Mouse (Mus musculus): ENCODE measurements around the gene Syt5. TPM values are rescaled to one million over a fixed set of nuclear protein-coding genes. Genes with fewer than 3 reads are reported as not detected.

The Syt5 gene
- polyA plus RNA-seq, 1 experiment from 2014 or later: 0.73 TPM

DNA sequence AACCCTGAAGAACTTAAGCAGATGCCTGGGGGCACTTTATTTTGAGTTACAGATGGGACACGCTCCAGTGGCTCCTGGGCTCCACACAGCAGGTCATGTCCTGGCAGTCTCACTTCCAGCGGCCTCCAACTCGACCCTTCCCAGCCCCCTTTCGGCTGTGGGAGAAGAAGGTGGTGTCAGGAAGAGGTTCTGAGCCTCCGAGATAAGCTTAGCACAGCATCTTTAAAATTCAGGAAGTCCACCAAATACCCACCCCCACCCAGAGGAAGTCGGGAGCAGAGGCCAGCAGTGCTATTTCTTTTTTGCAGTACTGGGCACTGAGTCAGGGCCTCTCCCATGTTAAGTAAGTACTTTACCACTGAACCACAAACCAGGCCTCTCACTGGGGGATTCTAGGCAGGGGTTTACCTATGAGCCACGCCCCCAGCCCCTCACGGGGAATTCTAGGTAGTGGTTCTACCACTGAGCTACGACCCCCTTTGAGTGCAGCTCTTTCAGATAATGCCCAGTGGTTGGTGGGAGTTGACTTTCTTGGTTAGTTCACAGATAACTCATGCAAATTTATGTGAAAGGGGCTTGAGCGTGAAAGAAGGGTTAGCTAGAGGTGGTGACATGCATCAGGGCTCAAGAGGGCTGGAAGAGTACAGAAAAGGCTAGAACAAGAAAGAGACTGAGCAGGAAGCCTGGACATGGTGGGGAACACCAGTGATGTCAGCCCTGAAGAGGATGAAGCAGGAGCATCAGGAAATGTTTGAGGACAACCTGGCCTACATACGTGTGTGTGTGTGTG lies 42.5 kb downstream of the Syt5 start:
- Histone ChIP-seq H3K4me2 (peak overlapping the region; percentile 47), H3K4me1 (replicated peaks; ENCODE audit: control insufficient read depth, insufficient read depth, low read length) (peaks cover 31% of the 10 kb centered on the region), H3K36me3 (ENCODE audit: control insufficient read depth, insufficient read depth, low read length) (no peaks in the 10 kb centered on the region), H3K4me3 (ENCODE audit: low read depth, low read length) (0 out of 2 replicates have a peak overlapping the region, but pooled peaks have one; percentile 6), H3K9me3 (ENCODE audit: control insufficient read depth, low read length) (no peaks in the 10 kb centered on the region), H3K9ac (ENCODE audit: low read depth, low read length) (peak overlapping the region; percentile 31; the same call in 1 of the 2 replicates), H3K27ac (ENCODE audit: low read depth, low read length) (peak overlapping the region; percentile 74), H3K27me3 (replicated peaks; ENCODE audit: control insufficient read depth, insufficient read depth, low read length) (no peaks in the 10 kb centered on the region)
- DNase-seq (ENCODE audit: low spot score): no peak
- 30% methylated on average over 11 of the region's 11 CpGs for WGBS
- no peak for ATAC-seq (replicated peaks; ENCODE audit: low FRiP score)

DNA sequence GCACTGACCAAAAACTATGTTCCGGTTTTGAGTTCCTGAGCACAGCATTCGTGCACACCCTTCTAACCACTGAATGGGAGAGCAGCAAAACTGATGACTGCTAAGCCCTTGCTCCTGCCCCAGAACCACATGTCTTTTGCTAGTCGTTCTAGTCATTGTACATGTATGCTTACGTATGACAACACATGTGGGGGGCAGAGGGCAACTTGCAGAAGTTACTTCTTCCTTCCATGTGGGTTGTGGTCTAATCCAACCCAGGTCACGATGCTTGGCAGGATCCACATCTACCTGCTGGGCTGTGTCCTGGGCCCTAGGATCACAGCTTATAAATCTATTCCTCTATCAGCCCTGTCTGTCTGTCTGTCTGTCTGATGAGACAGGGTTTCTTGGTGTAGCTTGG lies 43.5 kb downstream of the Syt5 start:
- Histone ChIP-seq H3K4me3 (ENCODE audit: low read depth, low read length) (no peak overlapping the region), H3K27me3 (replicated peaks; ENCODE audit: control insufficient read depth, insufficient read depth, low read length) (no peaks in the 10 kb centered on the region), H3K4me2 (no peak overlapping the region), H3K27ac (ENCODE audit: low read depth, low read length) (peak overlapping the region; percentile 74), H3K4me1 (replicated peaks; ENCODE audit: control insufficient read depth, insufficient read depth, low read length) (peaks cover 36% of the 10 kb centered on the region), H3K9ac (ENCODE audit: low read depth, low read length) (no peak overlapping the region), H3K36me3 (ENCODE audit: control insufficient read depth, insufficient read depth, low read length) (no peaks in the 10 kb centered on the region), H3K9me3 (ENCODE audit: control insufficient read depth, low read length) (no peaks in the 10 kb centered on the region)
- ATAC-seq (replicated peaks; ENCODE audit: low FRiP score) (no peak), DNase-seq (ENCODE audit: low spot score) (no peak)
- 57% methylated on average over 5 of the region's 5 CpGs for WGBS

DNA sequence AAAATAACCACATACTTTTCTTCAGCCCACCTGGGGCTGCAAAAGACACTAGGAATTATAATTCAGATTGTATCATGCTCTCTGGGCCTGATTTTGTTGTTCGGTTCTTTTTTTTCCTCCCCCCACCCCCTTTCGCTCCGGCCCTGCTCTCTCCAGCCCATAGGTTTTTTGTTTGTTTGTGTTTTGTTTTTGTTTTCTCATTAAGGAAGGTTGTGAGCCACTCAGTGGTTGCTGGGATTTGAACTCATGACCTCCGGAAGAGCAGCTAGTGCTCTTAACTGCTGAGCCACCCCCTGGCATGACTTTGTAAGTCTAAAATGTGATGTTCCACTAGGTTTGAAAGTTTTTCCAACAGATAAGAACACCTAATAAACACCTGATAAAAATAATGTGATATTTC lies 44.2 kb downstream of the Syt5 start:
- Histone ChIP-seq H3K27ac (ENCODE audit: low read depth, low read length) (peak overlapping the region; percentile 41; the same call in 1 of the 2 replicates), H3K27me3 (replicated peaks; ENCODE audit: control insufficient read depth, insufficient read depth, low read length) (no peaks in the 10 kb centered on the region), H3K4me1 (replicated peaks; ENCODE audit: control insufficient read depth, insufficient read depth, low read length) (peaks cover 40% of the 10 kb centered on the region), H3K4me3 (ENCODE audit: low read depth, low read length) (no peak overlapping the region), H3K9ac (ENCODE audit: low read depth, low read length) (no peak overlapping the region), H3K4me2 (no peak overlapping the region), H3K9me3 (ENCODE audit: control insufficient read depth, low read length) (no peaks in the 10 kb centered on the region), H3K36me3 (ENCODE audit: control insufficient read depth, insufficient read depth, low read length) (no peaks in the 10 kb centered on the region)
- ATAC-seq (replicated peaks; ENCODE audit: low FRiP score): no peak
- WGBS: 76% methylated on average over 4 of the region's 4 CpGs
- no peak for DNase-seq (ENCODE audit: low spot score)

DNA sequence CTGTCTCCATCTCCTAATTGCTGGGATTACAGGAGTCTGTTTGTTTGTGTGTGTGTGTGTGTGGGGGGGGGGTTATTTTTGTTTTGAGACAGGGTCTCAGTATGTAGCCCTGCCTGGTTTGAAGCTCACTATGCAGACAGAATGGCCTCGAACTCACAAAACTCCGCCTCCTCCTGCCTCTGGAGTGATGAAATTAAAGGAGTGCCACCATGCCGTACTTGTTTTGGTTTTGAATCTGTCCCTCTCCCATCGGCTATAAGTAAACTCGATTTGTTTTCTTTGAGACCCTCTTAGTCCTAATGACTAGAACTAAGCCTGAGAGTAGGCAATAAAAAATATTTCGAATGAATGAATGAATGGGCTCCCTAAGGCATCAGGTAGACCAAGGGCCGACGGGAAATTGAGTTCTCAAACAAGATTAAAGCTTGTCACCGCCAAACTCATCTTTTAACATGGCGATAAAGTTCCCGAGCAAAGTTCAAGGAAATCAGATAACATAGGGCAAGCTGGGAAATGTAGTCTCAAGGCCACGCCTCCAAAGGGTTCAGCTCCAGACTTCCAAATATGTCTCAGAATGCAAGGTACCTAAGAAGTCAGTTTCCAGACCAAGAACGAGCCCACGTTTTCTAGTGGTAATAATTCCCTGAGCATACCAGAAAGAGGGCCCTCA lies 44.8 kb downstream of the Syt5 start:
- Histone ChIP-seq H3K9me3 (ENCODE audit: control insufficient read depth, low read length) (no peaks in the 10 kb centered on the region), H3K4me3 (ENCODE audit: low read depth, low read length) (peak overlapping the region; percentile 96), H3K27ac (ENCODE audit: low read depth, low read length) (peak overlapping the region; percentile 88), H3K4me1 (replicated peaks; ENCODE audit: control insufficient read depth, insufficient read depth, low read length) (peaks cover 40% of the 10 kb centered on the region), H3K4me2 (peak overlapping the region; percentile 88), H3K9ac (ENCODE audit: low read depth, low read length) (peak overlapping the region; percentile 97), H3K36me3 (ENCODE audit: control insufficient read depth, insufficient read depth, low read length) (0 out of 2 replicates have a peak, but pooled peaks cover 2% of the 10 kb centered on the region), H3K27me3 (replicated peaks; ENCODE audit: control insufficient read depth, insufficient read depth, low read length) (no peaks in the 10 kb centered on the region)
- 5% methylated on average over 14 of the region's 14 CpGs for WGBS
- DNase-seq (ENCODE audit: low spot score) (no peak), ATAC-seq (replicated peaks; ENCODE audit: low FRiP score) (peak; percentile 16)

DNA sequence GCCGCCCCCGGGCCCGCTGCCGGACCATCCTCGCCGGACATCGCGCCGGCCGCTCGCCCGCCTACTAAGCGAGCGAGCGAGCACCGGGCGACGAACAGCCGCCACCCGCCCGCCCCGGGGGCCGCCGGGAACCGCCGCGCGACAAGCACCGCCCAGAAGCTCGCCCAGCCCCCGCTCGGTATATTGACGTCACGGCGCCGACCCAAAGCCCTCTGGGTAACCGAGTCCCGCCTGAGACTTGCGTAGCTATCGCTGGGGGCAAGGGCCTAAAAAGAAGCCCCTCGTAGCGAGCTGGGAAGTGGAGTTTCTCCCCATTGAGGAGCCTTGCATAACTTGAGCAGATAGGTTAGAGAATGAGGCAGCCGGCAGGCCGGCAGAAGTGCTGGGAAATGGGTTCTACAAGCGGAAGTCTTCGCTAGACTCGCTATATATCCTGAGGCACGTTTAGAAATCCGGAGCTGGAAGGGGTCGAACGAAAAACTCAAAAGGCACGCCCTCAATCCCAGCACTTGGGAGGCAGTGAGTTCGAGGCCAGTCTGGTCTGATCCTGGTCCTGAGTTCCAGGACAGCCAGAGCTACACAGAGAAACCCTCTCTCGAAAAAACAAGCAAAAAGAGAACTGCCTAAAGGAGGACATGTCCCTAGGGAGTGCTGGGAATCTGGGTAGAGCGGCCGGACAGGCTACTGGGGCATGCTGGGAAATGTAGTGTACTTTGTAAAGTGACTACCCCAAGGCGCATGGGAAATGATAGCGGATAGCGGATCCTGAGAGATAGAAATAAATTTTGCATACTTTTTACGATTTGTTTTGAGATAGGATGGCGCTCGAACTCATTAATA lies 45.6 kb downstream of the Syt5 start, which contains the start of gene Ppp1r12c:
Ppp1r12c (minus strand) TSS at position 123 of the 840 bp plus-strand sequence.
- Histone ChIP-seq H3K4me1 (replicated peaks; ENCODE audit: control insufficient read depth, insufficient read depth, low read length) (peaks cover 38% of the 10 kb centered on the region), H3K27ac (ENCODE audit: low read depth, low read length) (peak within 1 kb of the TSS; percentile 88), H3K9me3 (ENCODE audit: control insufficient read depth, low read length) (no peaks in the 10 kb centered on the region), H3K4me2 (peak within 1 kb of the TSS; percentile 88), H3K36me3 (ENCODE audit: control insufficient read depth, insufficient read depth, low read length) (peaks cover 4% of the 10 kb centered on the region), H3K27me3 (replicated peaks; ENCODE audit: control insufficient read depth, insufficient read depth, low read length) (no peaks in the 10 kb centered on the region), H3K9ac (ENCODE audit: low read depth, low read length) (peak within 1 kb of the TSS; percentile 97), H3K4me3 (ENCODE audit: low read depth, low read length) (peak within 1 kb of the TSS; percentile 96)
- under 1% methylated on average over 59 of the region's 62 CpGs for WGBS
- peak; percentile 94 for DNase-seq (ENCODE audit: low spot score)
- peak; percentile 91 for ATAC-seq (replicated peaks; ENCODE audit: low FRiP score)

DNA sequence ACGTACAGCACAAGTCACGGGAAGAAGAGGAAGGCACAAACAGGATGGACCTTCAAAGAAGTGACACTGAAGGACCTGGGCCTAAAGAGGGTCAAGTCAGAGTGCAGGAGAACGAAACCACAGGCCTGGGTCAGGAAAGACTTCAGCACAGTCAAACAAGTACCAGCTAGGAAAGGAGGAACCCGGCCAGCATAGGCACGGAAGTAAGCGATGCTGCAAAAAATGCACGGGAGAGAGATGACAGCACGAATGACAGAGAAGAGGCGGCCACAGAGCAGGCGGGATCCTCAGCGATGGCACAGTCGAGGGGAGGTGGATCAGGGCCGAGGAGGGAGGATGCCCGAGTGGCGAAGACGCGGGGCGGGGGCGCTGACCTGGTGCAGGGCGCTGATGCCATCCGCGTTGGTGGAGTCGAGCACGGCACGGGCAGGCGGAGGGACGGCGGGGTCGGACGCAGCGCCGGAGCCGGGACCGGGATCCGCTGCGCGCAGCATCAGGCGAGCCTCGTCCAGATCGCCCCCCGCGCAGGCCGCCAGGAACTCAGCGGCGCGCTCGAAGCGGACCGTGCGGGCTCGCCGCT lies 46.4 kb downstream of the Syt5 start:
- under 1% methylated on average over 41 of the region's 52 CpGs for WGBS
- H3K9ac ChIP-seq (ENCODE audit: low read depth, low read length): peak overlapping the region; percentile 97
- H3K36me3 ChIP-seq (ENCODE audit: control insufficient read depth, insufficient read depth, low read length): peaks cover 12% of the 10 kb centered on the region
- H3K9me3 ChIP-seq (ENCODE audit: control insufficient read depth, low read length): no peaks in the 10 kb centered on the region
- peak overlapping the region; percentile 88 for H3K27ac ChIP-seq (ENCODE audit: low read depth, low read length)
- H3K4me2 ChIP-seq: peak overlapping the region; percentile 88
- H3K4me1 ChIP-seq (replicated peaks; ENCODE audit: control insufficient read depth, insufficient read depth, low read length): peaks cover 38% of the 10 kb centered on the region
- peak; percentile 61 for DNase-seq (ENCODE audit: low spot score)
- H3K27me3 ChIP-seq (replicated peaks; ENCODE audit: control insufficient read depth, insufficient read depth, low read length): no peaks in the 10 kb centered on the region
- H3K4me3 ChIP-seq (ENCODE audit: low read depth, low read length): peak overlapping the region; percentile 96
- peak; percentile 37 for ATAC-seq (replicated peaks; ENCODE audit: low FRiP score)

DNA sequence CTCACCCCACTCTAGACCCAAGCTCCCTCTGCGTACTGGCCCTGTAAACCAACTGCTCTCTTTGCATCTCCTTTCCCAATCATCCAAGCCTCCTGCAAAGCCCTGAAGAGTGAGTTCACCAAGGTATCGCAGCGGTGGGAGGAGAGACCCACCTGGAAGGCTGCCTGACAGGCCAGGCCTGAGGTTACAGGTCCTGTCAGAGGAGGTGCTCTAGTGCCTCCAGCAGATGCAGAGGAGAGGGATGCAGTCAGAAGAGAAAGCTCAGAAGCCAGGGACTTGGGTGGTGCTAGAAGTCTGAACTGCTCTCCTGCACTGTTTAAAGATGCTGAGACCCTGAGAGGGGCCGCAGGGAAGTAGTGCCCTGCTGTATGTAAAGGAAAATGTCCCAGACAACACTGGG lies 48.3 kb downstream of the Syt5 start:
- 84% methylated on average over 4 of the region's 4 CpGs for WGBS
- Histone ChIP-seq H3K4me3 (ENCODE audit: low read depth, low read length) (no peak overlapping the region), H3K9me3 (ENCODE audit: control insufficient read depth, low read length) (no peaks in the 10 kb centered on the region), H3K4me2 (peak overlapping the region; percentile 88), H3K27me3 (replicated peaks; ENCODE audit: control insufficient read depth, insufficient read depth, low read length) (no peaks in the 10 kb centered on the region), H3K4me1 (replicated peaks; ENCODE audit: control insufficient read depth, insufficient read depth, low read length) (peaks cover 31% of the 10 kb centered on the region), H3K27ac (ENCODE audit: low read depth, low read length) (no peak overlapping the region), H3K36me3 (ENCODE audit: control insufficient read depth, insufficient read depth, low read length) (peaks cover 22% of the 10 kb centered on the region), H3K9ac (ENCODE audit: low read depth, low read length) (no peak overlapping the region)
- ATAC-seq (replicated peaks; ENCODE audit: low FRiP score) (no peak), DNase-seq (ENCODE audit: low spot score) (no peak)

DNA sequence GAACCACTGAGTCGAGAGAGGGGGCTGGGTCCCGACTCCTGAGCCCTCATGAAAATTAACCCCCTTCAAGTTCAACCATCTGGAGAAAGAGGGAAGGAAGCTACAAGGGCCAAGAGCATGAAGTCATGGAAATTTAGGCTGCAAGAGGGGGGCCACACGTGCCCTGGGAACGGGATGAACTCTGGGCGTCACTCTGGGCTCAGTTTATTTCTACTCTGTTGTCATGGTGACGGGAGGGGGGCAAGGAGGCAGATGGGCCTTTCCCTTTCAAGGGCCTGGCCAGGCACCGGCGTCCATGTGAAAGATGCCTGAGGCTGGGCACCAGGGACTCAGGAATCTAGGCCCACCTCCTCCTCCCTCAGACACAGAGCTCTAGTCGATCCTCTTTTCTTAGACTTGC lies 49.1 kb downstream of the Syt5 start:
- H3K4me2 ChIP-seq: no peak overlapping the region; the same call in 1 of the 2 replicates
- H3K9me3 ChIP-seq (ENCODE audit: control insufficient read depth, low read length): no peaks in the 10 kb centered on the region
- H3K4me3 ChIP-seq (ENCODE audit: low read depth, low read length): no peak overlapping the region
- no peak overlapping the region for H3K27ac ChIP-seq (ENCODE audit: low read depth, low read length)
- peaks cover 26% of the 10 kb centered on the region for H3K36me3 ChIP-seq (ENCODE audit: control insufficient read depth, insufficient read depth, low read length)
- 38% methylated on average over 9 of the region's 9 CpGs for WGBS
- H3K4me1 ChIP-seq (replicated peaks; ENCODE audit: control insufficient read depth, insufficient read depth, low read length): peaks cover 33% of the 10 kb centered on the region
- ATAC-seq (replicated peaks; ENCODE audit: low FRiP score): no peak
- no peak overlapping the region for H3K9ac ChIP-seq (ENCODE audit: low read depth, low read length)
- no peaks in the 10 kb centered on the region for H3K27me3 ChIP-seq (replicated peaks; ENCODE audit: control insufficient read depth, insufficient read depth, low read length)
- no peak for DNase-seq (ENCODE audit: low spot score)

All from liver, embryonic 11.5 days (tissue).